Mouse (Mus musculus): ENCODE data around the gene Reep3.

DNA sequence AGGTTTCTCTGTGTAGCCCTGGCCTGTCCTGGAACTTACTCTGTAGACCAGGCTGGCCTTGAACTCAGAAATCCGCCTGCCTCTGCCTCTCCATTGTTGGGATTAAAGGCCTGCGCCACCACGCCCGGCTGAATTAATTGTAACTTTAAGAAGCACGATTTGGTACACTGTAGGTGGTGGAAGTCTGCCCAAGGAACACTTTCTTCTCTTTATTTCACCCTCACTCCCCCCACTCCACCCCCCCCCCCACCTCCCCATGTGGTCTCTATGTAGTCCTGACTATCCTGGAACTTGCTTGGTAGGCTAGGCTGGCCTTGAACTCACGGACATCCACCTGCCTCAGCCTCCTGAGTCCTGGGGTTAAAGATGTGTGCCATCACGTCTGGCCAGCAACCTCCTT lies 47.1 kb downstream of the Reep3 start:
- TF ChIP-seq POLR2A (IDR thresholded peaks at IDR 0.05; ENCODE audit: insufficient read depth, low read length), result no peak
- TF ChIP-seq EP300 (IDR thresholded peaks at IDR 0.05; ENCODE audit: insufficient read depth, low read depth, low read length), result no peak

Measured in ES-Bruce4 (cell line).